Mouse (Mus musculus) bone marrow, adult 2 months (tissue): ENCODE results near the gene Lancl2.

ENCODE experiments used
- CTCF ChIP-seq: fragments of 200-500 bp; IDR thresholded peaks from 2 replicates; pipeline ENCODE4 v1.5.1; 2011; ENCODE audit warnings: low read length, control low read depth; ENCODE audit not compliant: control insufficient read depth, insufficient read depth
- POLR2A ChIP-seq: fragments of 200-500 bp; IDR thresholded peaks from 2 replicates; pipeline ENCODE4 v1.6.1; 2011; ENCODE audit warnings: low read depth, mild to moderate bottlenecking, control low read depth, low read length, borderline replicate concordance; ENCODE audit not compliant: control insufficient read depth

DNA sequence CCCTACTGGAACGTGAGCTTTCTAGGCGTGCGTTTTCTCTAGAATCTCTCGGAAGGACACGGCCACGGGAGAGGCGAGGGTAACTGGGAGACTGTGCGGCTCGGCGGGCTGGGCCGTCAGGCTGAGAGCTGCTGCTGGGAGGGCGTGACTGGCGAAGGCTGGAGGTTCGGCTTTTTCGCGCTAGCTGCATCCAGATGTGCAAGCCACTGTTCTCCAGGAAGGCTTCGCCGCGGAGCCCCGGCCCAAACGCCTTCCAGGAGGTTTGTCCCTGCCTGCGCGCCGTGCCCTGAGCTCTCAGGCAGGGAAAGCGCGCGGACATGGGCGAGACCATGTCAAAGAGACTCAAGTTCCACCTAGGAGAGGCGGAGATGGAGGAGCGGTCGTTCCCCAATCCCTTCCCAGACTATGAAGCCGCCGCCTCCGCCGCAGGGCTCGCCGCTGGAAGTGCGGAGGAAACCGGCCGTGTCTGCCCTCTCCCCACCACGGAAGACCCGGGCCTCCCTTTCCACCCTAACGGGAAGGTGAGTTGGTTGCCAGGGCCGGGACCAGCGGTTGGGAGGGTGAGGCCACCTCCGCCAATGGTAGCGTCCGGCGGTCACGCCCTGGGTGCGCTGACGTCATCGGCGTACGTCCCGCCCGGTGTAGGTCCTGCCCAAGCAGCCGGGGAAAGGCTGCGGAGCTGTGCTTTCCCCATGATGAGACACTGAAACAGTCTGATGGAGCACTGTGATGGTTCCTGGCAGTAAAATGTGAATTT is 581 bp downstream of the Lancl2 start:
- TF ChIP-seq CTCF (no peak), POLR2A (peak; percentile 91)
